Mouse (Mus musculus) splenic B cell, adult 2 months (primary cell): Measurements from ENCODE around the gene Ift46.

Experiments
- DNase-seq: peaks from one replicate; pipeline ENCODE4 v3.0.0-alpha.2; 2011; ENCODE audit warnings: low read depth, low spot score
- H3K27me3 ChIP-seq: 2 replicates; pipeline ENCODE4 v1.6.1; 2012; ENCODE audit warnings: mild to moderate bottlenecking, low read length, moderate library complexity, mixed read lengths; ENCODE audit not compliant: control insufficient read depth, poor library complexity, insufficient read depth, severe bottlenecking
- H3K36me3 ChIP-seq: 2 replicates; pipeline ENCODE4 v1.6.1; 2012; ENCODE audit warnings: mild to moderate bottlenecking, low read length, moderate library complexity, mixed read lengths; ENCODE audit not compliant: control insufficient read depth, poor library complexity, insufficient read depth, severe bottlenecking

The Ift46 gene

DNA sequence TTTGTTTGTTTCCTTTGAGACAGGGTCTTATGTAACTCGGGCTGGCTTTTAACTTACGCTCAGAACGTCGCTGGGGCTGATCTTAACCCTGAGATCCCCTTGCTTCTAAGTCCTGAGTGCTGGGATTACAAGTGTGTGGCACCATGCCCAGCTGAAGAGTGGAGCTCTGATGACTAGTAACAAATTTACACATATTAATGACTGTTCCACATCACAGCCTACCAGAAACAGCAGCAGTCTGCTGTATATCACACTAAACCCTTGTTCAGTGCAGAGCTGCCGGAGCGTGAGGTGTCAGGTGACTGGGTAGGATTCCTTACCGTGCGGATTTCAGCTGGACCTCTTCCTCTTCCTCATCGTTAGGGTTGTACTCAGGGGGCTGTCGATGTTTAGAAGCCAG is 42.6 kb downstream of the Ift46 start:
- no peaks in the 10 kb centered on the region for H3K27me3 ChIP-seq
- DNase-seq = no peak
- peaks cover 24% of the 10 kb centered on the region for H3K36me3 ChIP-seq

DNA sequence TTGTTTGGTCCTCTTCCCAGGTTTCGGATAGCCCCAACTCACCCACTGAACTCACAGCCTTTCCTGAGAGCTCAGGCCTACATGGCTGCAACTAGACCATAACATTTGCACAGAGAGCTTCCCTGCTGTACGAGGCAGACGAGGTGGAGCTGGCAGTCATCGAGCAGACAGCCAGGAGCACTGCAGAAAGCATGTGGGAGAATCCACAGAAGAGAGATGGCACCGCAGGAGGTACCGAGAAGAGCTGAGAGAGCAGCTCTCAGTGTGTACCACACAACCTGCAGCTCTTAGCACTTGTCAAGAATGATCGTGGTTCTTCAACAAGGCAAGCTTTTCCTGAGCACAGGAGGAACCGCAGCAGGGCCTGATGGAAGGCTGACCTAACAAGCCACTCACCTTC is 46.5 kb downstream of the Ift46 start:
- no peak for DNase-seq
- Histone ChIP-seq H3K36me3 (peaks cover 22% of the 10 kb centered on the region), H3K27me3 (no peaks in the 10 kb centered on the region)

DNA sequence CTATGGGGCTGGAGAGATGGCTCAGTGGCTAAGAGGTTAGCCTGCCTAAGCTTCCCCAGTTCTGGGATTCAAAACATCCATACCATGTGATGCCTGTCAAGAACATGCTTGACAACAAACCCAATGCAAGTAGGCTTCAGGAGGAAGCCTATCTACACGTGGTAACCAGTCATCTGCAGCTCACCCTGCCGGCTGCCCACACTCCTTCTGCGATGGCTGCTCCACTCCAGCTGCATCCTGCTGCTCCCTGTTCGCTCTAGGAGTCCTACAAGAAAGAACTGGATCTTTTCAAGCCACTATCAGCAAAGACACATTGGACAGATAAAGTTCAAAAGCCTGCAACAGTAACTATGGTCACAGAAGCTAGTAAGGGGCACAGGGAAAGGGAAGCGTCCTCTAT is 49.8 kb downstream of the Ift46 start:
- H3K36me3 ChIP-seq = peaks cover 21% of the 10 kb centered on the region
- no peaks in the 10 kb centered on the region for H3K27me3 ChIP-seq
- DNase-seq = no peak

DNA sequence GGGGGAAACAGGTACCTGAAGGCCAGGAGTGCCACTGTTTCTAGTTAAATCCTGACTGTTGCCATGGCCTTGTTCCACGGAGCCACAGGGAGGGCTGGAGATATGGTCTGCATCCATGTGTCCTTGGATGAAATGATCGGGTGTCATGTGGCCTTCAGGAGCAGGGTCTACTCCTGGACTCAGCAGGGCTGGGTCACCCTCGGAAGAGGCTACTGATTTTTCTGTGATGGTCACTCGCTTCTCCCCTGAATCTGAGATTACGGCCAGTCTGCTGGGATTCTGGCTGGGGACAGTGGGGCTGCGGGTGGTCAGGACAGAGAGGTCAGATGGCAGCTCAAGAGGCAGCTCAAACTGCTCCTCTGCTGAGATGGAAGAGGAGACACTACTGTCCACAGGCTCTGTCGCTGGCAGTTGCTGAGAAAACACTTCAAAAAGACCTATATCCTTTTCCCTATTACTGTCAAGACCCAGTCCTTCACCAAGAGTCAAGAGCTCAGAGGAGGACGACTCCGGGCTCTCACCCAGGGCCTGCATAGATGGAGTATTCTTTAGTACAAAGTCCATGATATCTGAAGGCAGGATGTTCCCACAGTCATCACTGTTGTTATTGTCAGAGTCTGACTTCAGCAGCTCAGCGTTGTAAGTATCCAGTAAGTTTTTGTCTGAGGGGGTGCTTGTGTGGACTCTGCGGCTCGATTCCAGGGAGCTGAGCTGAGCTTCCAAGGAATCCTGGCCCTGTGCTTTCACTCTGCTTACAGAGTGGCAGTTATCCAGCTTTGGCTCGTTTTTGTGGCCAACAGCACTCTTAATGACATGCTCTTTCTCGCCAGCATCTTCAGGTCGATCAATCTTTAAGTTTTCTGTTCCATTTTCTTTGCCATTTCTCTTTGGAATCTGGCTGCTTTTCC is 52.5 kb downstream of the Ift46 start:
- H3K27me3 ChIP-seq = no peaks in the 10 kb centered on the region
- H3K36me3 ChIP-seq = peaks cover 26% of the 10 kb centered on the region
- no peak for DNase-seq

GRCm38 (mm10) chr9:44826660-44827059 is 59.0 kb downstream of the Ift46 start:
- Histone ChIP-seq H3K27me3 (no peaks in the 10 kb centered on the region), H3K36me3 (peaks cover 41% of the 10 kb centered on the region)
- DNase-seq = no peak

DNA sequence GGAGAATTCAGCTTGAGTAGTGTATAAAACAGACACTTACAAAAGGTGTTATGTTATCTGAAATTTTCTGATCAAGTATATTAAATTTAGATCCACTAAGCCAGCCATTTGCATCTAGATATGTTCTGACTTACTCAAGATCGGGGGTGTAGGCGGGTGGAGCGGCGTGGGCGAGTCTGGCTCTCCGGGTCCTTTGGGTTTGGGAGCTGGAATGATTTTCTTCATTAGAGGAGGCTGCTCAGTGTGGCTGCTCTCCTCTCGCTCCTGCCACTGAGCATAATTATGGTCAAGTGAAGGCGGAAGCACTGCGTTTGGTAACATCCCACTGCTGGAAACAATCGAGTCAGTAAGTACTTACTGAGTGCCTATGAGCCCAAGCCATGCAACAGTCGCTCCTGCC is 61.2 kb downstream of the Ift46 start:
- no peak for DNase-seq
- no peaks in the 10 kb centered on the region for H3K27me3 ChIP-seq
- H3K36me3 ChIP-seq = peaks cover 36% of the 10 kb centered on the region

GRCm38 (mm10) chr9:44830506-44830905 is 62.8 kb downstream of the Ift46 start:
- DNase-seq = no peak
- Histone ChIP-seq H3K27me3 (no peaks in the 10 kb centered on the region), H3K36me3 (peaks cover 30% of the 10 kb centered on the region)

- peaks cover 22% of the 10 kb centered on the region for H3K36me3 ChIP-seq
- no peaks in the 10 kb centered on the region for H3K27me3 ChIP-seq
- no peak for DNase-seq
Measured at GRCm38 (mm10) chr9:44832356-44832755, 64.6 kb downstream of the Ift46 start.

DNA sequence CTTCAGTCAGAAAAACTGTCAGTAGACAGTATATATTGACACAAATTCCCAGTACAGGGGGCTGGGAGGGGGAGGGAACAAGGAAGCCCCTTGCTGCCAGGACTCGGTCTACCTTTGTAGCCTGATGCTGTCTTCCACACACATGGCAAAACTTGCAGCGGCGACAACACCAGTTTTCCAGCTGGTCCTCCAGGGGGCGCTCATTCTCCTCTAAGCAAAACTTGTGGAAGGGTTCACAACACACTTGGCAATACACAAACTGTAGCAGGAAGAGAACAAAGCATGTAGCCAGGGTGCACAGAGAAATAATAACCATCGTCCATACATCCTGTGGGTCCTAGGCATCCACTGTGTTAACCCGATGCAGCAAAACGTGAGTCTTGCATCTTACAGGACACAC is 68.7 kb downstream of the Ift46 start:
- peak; percentile 83 for DNase-seq
- H3K27me3 ChIP-seq = no peaks in the 10 kb centered on the region
- peaks cover 22% of the 10 kb centered on the region for H3K36me3 ChIP-seq

GRCm38 (mm10) chr9:44841241-44841640 is 73.5 kb downstream of the Ift46 start:
- H3K36me3 ChIP-seq = peaks cover 36% of the 10 kb centered on the region
- peak; percentile 76 for DNase-seq
- no peaks in the 10 kb centered on the region for H3K27me3 ChIP-seq
